Mouse (Mus musculus): ENCODE measurements around the gene Slc38a9. TPM values are rescaled to one million over a fixed set of nuclear protein-coding genes. Genes with fewer than 3 reads are reported as not detected.

The Slc38a9 gene
- polyA plus RNA-seq, 1 experiment: 73.3 TPM

- TF ChIP-seq CTCF (IDR thresholded peaks at IDR 0.05; ENCODE audit: borderline replicate concordance, control insufficient read depth, extremely low read depth, insufficient read depth, low read length, poor library complexity): no peak
- no peak for TF ChIP-seq POLR2A (IDR thresholded peaks at IDR 0.05; ENCODE audit: control insufficient read depth, extremely low read depth, insufficient read depth, low read length, poor library complexity)
- no peaks in the 10 kb centered on the region for H3K27me3 ChIP-seq (ENCODE audit: control insufficient read depth, insufficient read depth, low read length)
- H3K4me3 ChIP-seq (ENCODE audit: control insufficient read depth, insufficient read depth, low read length): peak overlapping the region; percentile 38
- H3K36me3 ChIP-seq (ENCODE audit: control insufficient read depth, insufficient read depth, low read length): no peaks in the 10 kb centered on the region
- H3K4me1 ChIP-seq (replicated peaks; ENCODE audit: control insufficient read depth, insufficient read depth, low read length): peaks cover 3% of the 10 kb centered on the region
- no peak overlapping the region for H3K27ac ChIP-seq (ENCODE audit: control insufficient read depth, insufficient read depth, low read length)
- WGBS: 5% methylated on average over 10 of the region's 10 CpGs
- no peak for DNase-seq
Measured at GRCm38 (mm10) chr13:112659986-112660573, 471 bp upstream of the Slc38a9 start.

- Histone ChIP-seq H3K27me3 (ENCODE audit: control insufficient read depth, insufficient read depth, low read length) (no peaks in the 10 kb centered on the region), H3K4me3 (ENCODE audit: control insufficient read depth, insufficient read depth, low read length) (no peak overlapping the region), H3K36me3 (ENCODE audit: control insufficient read depth, insufficient read depth, low read length) (no peaks in the 10 kb centered on the region), H3K27ac (ENCODE audit: control insufficient read depth, insufficient read depth, low read length) (no peak overlapping the region), H3K4me1 (replicated peaks; ENCODE audit: control insufficient read depth, insufficient read depth, low read length) (peaks cover 3% of the 10 kb centered on the region)
- 95% methylated on average over 2 of the region's 2 CpGs for WGBS
- no peak for DNase-seq
- no peak for TF ChIP-seq POLR2A (IDR thresholded peaks at IDR 0.05; ENCODE audit: control insufficient read depth, extremely low read depth, insufficient read depth, low read length, poor library complexity)
Measured at GRCm38 (mm10) chr13:112661687-112662086, 1.1 kb downstream of the Slc38a9 start.

- 65% methylated on average over 10 of the region's 10 CpGs for WGBS
- TF ChIP-seq CTCF (IDR thresholded peaks at IDR 0.05; ENCODE audit: borderline replicate concordance, control insufficient read depth, extremely low read depth, insufficient read depth, low read length, poor library complexity): no peak
- TF ChIP-seq POLR2A (IDR thresholded peaks at IDR 0.05; ENCODE audit: control insufficient read depth, extremely low read depth, insufficient read depth, low read length, poor library complexity): no peak
Measured at GRCm38 (mm10) chr13:112666433-112667024, 6.0 kb downstream of the Slc38a9 start.

GRCm38 (mm10) chr13:112667215-112667614 is 6.7 kb downstream of the Slc38a9 start:
- peaks cover 11% of the 10 kb centered on the region for H3K36me3 ChIP-seq (ENCODE audit: control insufficient read depth, insufficient read depth, low read length)
- no peaks in the 10 kb centered on the region for H3K4me1 ChIP-seq (replicated peaks; ENCODE audit: control insufficient read depth, insufficient read depth, low read length)
- no peaks in the 10 kb centered on the region for H3K27me3 ChIP-seq (ENCODE audit: control insufficient read depth, insufficient read depth, low read length)
- WGBS: 78% methylated on average over 9 of the region's 9 CpGs
- no peak overlapping the region for H3K4me3 ChIP-seq (ENCODE audit: control insufficient read depth, insufficient read depth, low read length)
- no peak for DNase-seq
- no peak overlapping the region for H3K27ac ChIP-seq (ENCODE audit: control insufficient read depth, insufficient read depth, low read length)
- TF ChIP-seq POLR2A (IDR thresholded peaks at IDR 0.05; ENCODE audit: control insufficient read depth, extremely low read depth, insufficient read depth, low read length, poor library complexity): no peak
- TF ChIP-seq CTCF (IDR thresholded peaks at IDR 0.05; ENCODE audit: borderline replicate concordance, control insufficient read depth, extremely low read depth, insufficient read depth, low read length, poor library complexity): no peak

More at GRCm38 (mm10) chr13:112666433-112667024, 6.0 kb downstream of the Slc38a9 start:
- Histone ChIP-seq H3K36me3 (ENCODE audit: control insufficient read depth, insufficient read depth, low read length) (peaks cover 11% of the 10 kb centered on the region), H3K4me1 (replicated peaks; ENCODE audit: control insufficient read depth, insufficient read depth, low read length) (no peaks in the 10 kb centered on the region), H3K27me3 (ENCODE audit: control insufficient read depth, insufficient read depth, low read length) (no peaks in the 10 kb centered on the region), H3K4me3 (ENCODE audit: control insufficient read depth, insufficient read depth, low read length) (no peak overlapping the region), H3K27ac (ENCODE audit: control insufficient read depth, insufficient read depth, low read length) (no peak overlapping the region)
- DNase-seq: no peak

GRCm38 (mm10) chr13:112671708-112672107 is 11.2 kb downstream of the Slc38a9 start:
- Histone ChIP-seq H3K27me3 (ENCODE audit: control insufficient read depth, insufficient read depth, low read length) (no peaks in the 10 kb centered on the region), H3K27ac (ENCODE audit: control insufficient read depth, insufficient read depth, low read length) (no peak overlapping the region), H3K4me1 (replicated peaks; ENCODE audit: control insufficient read depth, insufficient read depth, low read length) (no peaks in the 10 kb centered on the region), H3K36me3 (ENCODE audit: control insufficient read depth, insufficient read depth, low read length) (peaks cover 11% of the 10 kb centered on the region), H3K4me3 (ENCODE audit: control insufficient read depth, insufficient read depth, low read length) (no peak overlapping the region)
- DNase-seq: no peak
- WGBS: 92% methylated on average over 13 of the region's 13 CpGs
- TF ChIP-seq CTCF (IDR thresholded peaks at IDR 0.05; ENCODE audit: borderline replicate concordance, control insufficient read depth, extremely low read depth, insufficient read depth, low read length, poor library complexity) (no peak), POLR2A (IDR thresholded peaks at IDR 0.05; ENCODE audit: control insufficient read depth, extremely low read depth, insufficient read depth, low read length, poor library complexity) (no peak)

GRCm38 (mm10) chr13:112672797-112673196 is 12.2 kb downstream of the Slc38a9 start:
- Histone ChIP-seq H3K4me3 (ENCODE audit: control insufficient read depth, insufficient read depth, low read length) (no peak overlapping the region), H3K27me3 (ENCODE audit: control insufficient read depth, insufficient read depth, low read length) (no peaks in the 10 kb centered on the region), H3K36me3 (ENCODE audit: control insufficient read depth, insufficient read depth, low read length) (peaks cover 11% of the 10 kb centered on the region), H3K27ac (ENCODE audit: control insufficient read depth, insufficient read depth, low read length) (no peak overlapping the region), H3K4me1 (replicated peaks; ENCODE audit: control insufficient read depth, insufficient read depth, low read length) (no peaks in the 10 kb centered on the region)
- 94% methylated on average over 6 of the region's 6 CpGs for WGBS
- DNase-seq: no peak
- TF ChIP-seq POLR2A (IDR thresholded peaks at IDR 0.05; ENCODE audit: control insufficient read depth, extremely low read depth, insufficient read depth, low read length, poor library complexity) (no peak), CTCF (IDR thresholded peaks at IDR 0.05; ENCODE audit: borderline replicate concordance, control insufficient read depth, extremely low read depth, insufficient read depth, low read length, poor library complexity) (no peak)
